Comparison of ENCODE assay signal across 8 mouse cellular contexts in the genomic region with DNA sequence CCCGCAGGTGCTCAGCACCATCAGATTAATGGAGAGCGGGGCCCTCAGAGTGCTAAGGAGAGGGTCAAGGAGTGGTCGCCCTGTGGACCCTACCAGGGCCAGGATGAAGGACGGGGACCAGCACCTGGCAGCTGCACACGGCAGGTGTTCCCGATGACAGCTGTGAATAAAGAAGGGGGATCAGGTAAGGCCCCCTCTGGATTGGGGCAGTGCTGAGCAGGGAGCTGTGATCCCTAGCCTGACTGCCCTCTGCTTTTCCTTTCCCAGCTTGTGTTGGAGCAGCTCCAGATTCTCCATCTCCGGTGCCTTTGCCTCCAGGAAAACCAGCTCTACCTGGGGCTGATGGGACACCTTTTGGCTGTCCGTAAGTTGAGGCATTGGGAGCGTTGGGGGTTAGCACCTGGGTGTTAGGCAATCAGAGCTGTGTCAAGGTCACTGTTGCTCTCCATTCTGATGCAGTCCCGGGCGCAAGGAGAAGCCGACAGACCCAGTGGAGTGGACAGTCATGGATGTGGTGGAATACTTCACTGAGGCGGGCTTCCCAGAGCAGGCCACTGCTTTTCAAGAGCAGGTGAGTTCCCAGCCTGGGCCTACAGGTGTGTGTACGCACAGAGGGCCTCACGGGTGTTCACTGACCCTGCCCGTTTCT. TPM values are rescaled to one million over a fixed set of nuclear protein-coding genes. Genes with fewer than 3 reads are reported as not detected.
DNase-seq lines count a peak whose midpoint lies in the region; ATAC-seq and TF ChIP-seq lines count a peak whose summit lies in the region.

No protein-coding gene starts in this region.

- peak; percentile 45 to 69 for DNase-seq in adrenal gland, adult (ENCODE audit: inconsistent age in 2 of 2, low spot score in 1 of 2)
- DNase-seq in adrenal gland, postnatal 25 days = no peak
- DNase-seq in lung, postnatal 0 days (ENCODE audit: low spot score) = no peak
- no peak for DNase-seq in lung, postnatal 4 days
- DNase-seq in left cerebral cortex, adult 18-20 months (ENCODE audit: low spot score in 2 of 2) = no peak
- no peak for DNase-seq in urinary bladder, postnatal 10 days (ENCODE audit: low spot score)

- no peak for TF ChIP-seq CTCF in lung, postnatal 0 days (IDR thresholded peaks at IDR 0.05)

- H3K9ac ChIP-seq in lung, postnatal 0 days (replicated peaks; ENCODE audit: low read depth) = no peak overlapping the region
- peak overlapping the region; percentile 85 for H3K9ac ChIP-seq in intestine, embryonic 16.5 days (ENCODE audit: low read depth, low read length)
- peak overlapping the region; percentile 85 for H3K9ac ChIP-seq in neural tube, embryonic 13.5 days

- no peak for TF ChIP-seq EP300 in lung, postnatal 0 days (IDR thresholded peaks at IDR 0.05)

- no peaks in the 10 kb centered on the region for H3K9me3 ChIP-seq in lung, postnatal 0 days (ENCODE audit: low read length)
- no peaks in the 10 kb centered on the region for H3K9me3 ChIP-seq in intestine, embryonic 16.5 days (ENCODE audit: control insufficient read depth, low read length)
- no peaks in the 10 kb centered on the region for H3K9me3 ChIP-seq in neural tube, embryonic 13.5 days

- peak overlapping the region; percentile 59 for H3K4me3 ChIP-seq in lung, postnatal 0 days (ENCODE audit: low read depth, low read length)
- peak overlapping the region; percentile 79 for H3K4me3 ChIP-seq in intestine, embryonic 16.5 days (ENCODE audit: low read length)
- H3K4me3 ChIP-seq in neural tube, embryonic 13.5 days = peak overlapping the region; percentile 79

- ATAC-seq in lung, postnatal 0 days = no peak
- no peak for ATAC-seq in intestine, embryonic 16.5 days
- no peak for ATAC-seq in neural tube, embryonic 13.5 days (ENCODE audit: low read depth)

- WGBS in lung, postnatal 0 days = 62% methylated on average over 16 of the region's 16 CpGs
- 57% methylated on average over 16 of the region's 16 CpGs for WGBS in intestine, embryonic 16.5 days
- WGBS in neural tube, embryonic 13.5 days = 72% methylated on average over 16 of the region's 16 CpGs

- peak overlapping the region; percentile 93; the same call in 1 of the 2 replicates for H3K27ac ChIP-seq in lung, postnatal 0 days (ENCODE audit: low read length)
- H3K27ac ChIP-seq in intestine, embryonic 16.5 days (ENCODE audit: low read length) = no peak overlapping the region
- no peak overlapping the region for H3K27ac ChIP-seq in neural tube, embryonic 13.5 days (replicated peaks)

- H3K27me3 ChIP-seq in lung, postnatal 0 days (replicated peaks; ENCODE audit: insufficient read depth, low read length) = no peaks in the 10 kb centered on the region
- H3K27me3 ChIP-seq in intestine, embryonic 16.5 days (replicated peaks; ENCODE audit: control insufficient read depth, insufficient read depth, low read length) = no peaks in the 10 kb centered on the region
- H3K27me3 ChIP-seq in neural tube, embryonic 13.5 days = peaks cover 33% of the 10 kb centered on the region

- H3K4me2 ChIP-seq in lung, postnatal 0 days (replicated peaks; ENCODE audit: low read depth, low read length) = peak overlapping the region; percentile 97
- H3K4me2 ChIP-seq in intestine, embryonic 16.5 days (ENCODE audit: low read depth, low read length) = peak overlapping the region; percentile 94
- H3K4me2 ChIP-seq in neural tube, embryonic 13.5 days = peak overlapping the region; percentile 81

- H3K36me3 ChIP-seq in lung, postnatal 0 days (ENCODE audit: insufficient read depth, low read length) = 0 out of 2 replicates have a peak, but pooled peaks cover 6% of the 10 kb centered on the region
- no peaks in the 10 kb centered on the region for H3K36me3 ChIP-seq in intestine, embryonic 16.5 days (ENCODE audit: control insufficient read depth, insufficient read depth, low read length)
- peaks cover 30% of the 10 kb centered on the region for H3K36me3 ChIP-seq in neural tube, embryonic 13.5 days

- peaks cover 11% of the 10 kb centered on the region; the same call in 1 of the 2 replicates for H3K4me1 ChIP-seq in lung, postnatal 0 days (ENCODE audit: insufficient read depth, low read depth, low read length)
- H3K4me1 ChIP-seq in intestine, embryonic 16.5 days (ENCODE audit: control insufficient read depth, insufficient read depth, low read length) = peaks cover 33% of the 10 kb centered on the region
- peaks cover 43% of the 10 kb centered on the region for H3K4me1 ChIP-seq in neural tube, embryonic 13.5 days (replicated peaks)

RNA-seq across cellular contexts. Expression of gene Samd1, which starts 1.7 kb away (rescaled TPM):
- 44.8 and 49.8 TPM in 2 replicates for total RNA-seq in adrenal gland, postnatal 25 days (2021)
- polyA plus RNA-seq in lung, postnatal 0 days (2015; fragmentation: Nextera tagmentation; extraction: Ambion mirVana) = 5.3 and 5.6 TPM in 2 replicates
- polyA plus RNA-seq in intestine, embryonic 16.5 days (2015; fragmentation: Nextera tagmentation; extraction: Ambion mirVana) = 5.8 and 6.0 TPM in 2 replicates
- 8.0 and 8.3 TPM in 2 replicates for polyA plus RNA-seq in neural tube, embryonic 13.5 days (2015; fragmentation: Nextera tagmentation; extraction: Ambion mirVana)
- total RNA-seq in left cerebral cortex, adult 18-20 months (2021) = 10 to 100 TPM; 45.1 to 45.4 TPM

RNA-seq across cellular contexts. Expression of gene 1700067K01Rik, which starts 2.1 kb away (rescaled TPM):
- total RNA-seq in adrenal gland, postnatal 25 days (2021) = 0.67 TPM in 1 of 2 replicates, not detected in the other
- 0.63 and 1.0 TPM in 2 replicates for polyA plus RNA-seq in lung, postnatal 0 days (2015; fragmentation: Nextera tagmentation; extraction: Ambion mirVana)
- polyA plus RNA-seq in intestine, embryonic 16.5 days (2015; fragmentation: Nextera tagmentation; extraction: Ambion mirVana) = 0.66 and 0.84 TPM in 2 replicates
- 0.62 and 0.87 TPM in 2 replicates for polyA plus RNA-seq in neural tube, embryonic 13.5 days (2015; fragmentation: Nextera tagmentation; extraction: Ambion mirVana)
- total RNA-seq in left cerebral cortex, adult 18-20 months (2021) = under 1 TPM; 0.42 to 0.53 TPM

RNA-seq across cellular contexts. Expression of gene 2210011C24Rik, which starts 12.8 kb away (rescaled TPM):
- total RNA-seq in adrenal gland, postnatal 25 days (2021) = not detected in 2 replicates
- 51.0 and 70.4 TPM in 2 replicates for polyA plus RNA-seq in lung, postnatal 0 days (2015; fragmentation: Nextera tagmentation; extraction: Ambion mirVana)
- polyA plus RNA-seq in intestine, embryonic 16.5 days (2015; fragmentation: Nextera tagmentation; extraction: Ambion mirVana) = 2.1 and 3.1 TPM in 2 replicates
- polyA plus RNA-seq in neural tube, embryonic 13.5 days (2015; fragmentation: Nextera tagmentation; extraction: Ambion mirVana) = 1.0 TPM in 1 of 2 replicates, not detected in the other
- under 1 TPM in 1 of 2 experiments, not detected in 1; 0.61 TPM for total RNA-seq in left cerebral cortex, adult 18-20 months (2021)

RNA-seq across cellular contexts. Expression of gene Palm3, which starts 22.1 kb away (rescaled TPM):
- 0.76 and 1.4 TPM in 2 replicates for total RNA-seq in adrenal gland, postnatal 25 days (2021)
- 1.1 and 1.6 TPM in 2 replicates for polyA plus RNA-seq in lung, postnatal 0 days (2015; fragmentation: Nextera tagmentation; extraction: Ambion mirVana)
- 5.8 and 6.4 TPM in 2 replicates for polyA plus RNA-seq in intestine, embryonic 16.5 days (2015; fragmentation: Nextera tagmentation; extraction: Ambion mirVana)
- polyA plus RNA-seq in neural tube, embryonic 13.5 days (2015; fragmentation: Nextera tagmentation; extraction: Ambion mirVana) = 7.4 and 8.5 TPM in 2 replicates
- total RNA-seq in left cerebral cortex, adult 18-20 months (2021) = 1 to 10 TPM; 1.8 to 2.7 TPM

RNA-seq across cellular contexts. Expression of gene Prkaca, which starts 26.4 kb away (rescaled TPM):
- total RNA-seq in adrenal gland, postnatal 25 days (2021) = 284 and 302 TPM in 2 replicates
- 93.8 and 94.9 TPM in 2 replicates for polyA plus RNA-seq in lung, postnatal 0 days (2015; fragmentation: Nextera tagmentation; extraction: Ambion mirVana)
- polyA plus RNA-seq in intestine, embryonic 16.5 days (2015; fragmentation: Nextera tagmentation; extraction: Ambion mirVana) = 24.6 and 77.1 TPM in 2 replicates
- 203 and 207 TPM in 2 replicates for polyA plus RNA-seq in neural tube, embryonic 13.5 days (2015; fragmentation: Nextera tagmentation; extraction: Ambion mirVana)
- 100 to 1,000 TPM; 259 to 269 TPM for total RNA-seq in left cerebral cortex, adult 18-20 months (2021)

Comparison
In these comparisons a context has a peak if more than half of its experiments do, and no peak if none do; other contexts are left out.
1. DNase-seq: peak in adrenal gland, adult (2 of 2); none in adrenal gland, postnatal 25 days (single experiment), lung, postnatal 0 days (single experiment), lung, postnatal 4 days (0 of 2), left cerebral cortex, adult 18-20 months (0 of 2) and urinary bladder, postnatal 10 days (single experiment).
2. RNA of gene 2210011C24Rik, which starts 12.8 kb away (polyA plus RNA-seq): 51.0 to 70.4 TPM in lung, postnatal 0 days; 2.1 to 3.1 TPM in intestine, embryonic 16.5 days and 1.0 TPM in neural tube, embryonic 13.5 days; every median in the first group is over 10 times any median in the second.
3. Peak in every context shown above with its lines, with median percentiles within 50 percentile points of each other: H3K4me2 ChIP-seq and H3K4me3 ChIP-seq.